Mouse (Mus musculus): Measurements from ENCODE around the gene Nipa2. TPM values are rescaled to one million over a fixed set of nuclear protein-coding genes. Genes with fewer than 3 reads are reported as not detected.

Gene Nipa2
- 189 TPM for polyA plus RNA-seq (2014; fragmentation: Illumina TruSeq; extraction: RNeasy Lipid Tissue Mini Kit (QIAGEN cat#74804); ENCODE audit: low read depth, low replicate concordance)

GRCm38 (mm10) chr7:55962004-55962908 lies at the start of gene Nipa2:
TSS of gene Nipa2 (minus strand) at chr7:55962476.

Other genes with a start within 250 kb of the Nipa2 start
- 3.7 TPM for gene Siglech, start 194.3 kb downstream of the Nipa2 start, polyA plus RNA-seq (2014; fragmentation: Illumina TruSeq; extraction: RNeasy Lipid Tissue Mini Kit (QIAGEN cat#74804); ENCODE audit: low read depth, low replicate concordance)
- 40.4 TPM for gene Tubgcp5, start 168.3 kb downstream of the Nipa2 start, polyA plus RNA-seq (2014; fragmentation: Illumina TruSeq; extraction: RNeasy Lipid Tissue Mini Kit (QIAGEN cat#74804); ENCODE audit: low read depth, low replicate concordance)
- gene Cyfip1, start 120.7 kb downstream of the Nipa2 start, polyA plus RNA-seq (2014; fragmentation: Illumina TruSeq; extraction: RNeasy Lipid Tissue Mini Kit (QIAGEN cat#74804); ENCODE audit: low read depth, low replicate concordance), result 63.5 TPM
- gene Nipa1, start 57.5 kb upstream of the Nipa2 start, polyA plus RNA-seq (2014; fragmentation: Illumina TruSeq; extraction: RNeasy Lipid Tissue Mini Kit (QIAGEN cat#74804); ENCODE audit: low read depth, low replicate concordance), result 15.0 TPM
- 32.9 TPM for gene Herc2, start 87.7 kb upstream of the Nipa2 start, polyA plus RNA-seq (2014; fragmentation: Illumina TruSeq; extraction: RNeasy Lipid Tissue Mini Kit (QIAGEN cat#74804); ENCODE audit: low read depth, low replicate concordance)

Data from sigmoid colon, adult 10 weeks (tissue).